Mouse (Mus musculus) ES-Bruce4 (cell line): ENCODE results near the gene Aebp1.

Experiments used
- CTCF ChIP-seq: IDR thresholded peaks from one replicate; pipeline ENCODE4 v1.8.1; 2011; ENCODE audit warnings: low read depth, low read length
- EP300 ChIP-seq: IDR thresholded peaks from 2 replicates; pipeline ENCODE4 v1.6.1; 2011; ENCODE audit warnings: low read depth, low read length; ENCODE audit not compliant: insufficient read depth
- POLR2A ChIP-seq: IDR thresholded peaks from one replicate; pipeline ENCODE4 v1.8.1; 2011; ENCODE audit warnings: low read length; ENCODE audit not compliant: insufficient read depth

DNA sequence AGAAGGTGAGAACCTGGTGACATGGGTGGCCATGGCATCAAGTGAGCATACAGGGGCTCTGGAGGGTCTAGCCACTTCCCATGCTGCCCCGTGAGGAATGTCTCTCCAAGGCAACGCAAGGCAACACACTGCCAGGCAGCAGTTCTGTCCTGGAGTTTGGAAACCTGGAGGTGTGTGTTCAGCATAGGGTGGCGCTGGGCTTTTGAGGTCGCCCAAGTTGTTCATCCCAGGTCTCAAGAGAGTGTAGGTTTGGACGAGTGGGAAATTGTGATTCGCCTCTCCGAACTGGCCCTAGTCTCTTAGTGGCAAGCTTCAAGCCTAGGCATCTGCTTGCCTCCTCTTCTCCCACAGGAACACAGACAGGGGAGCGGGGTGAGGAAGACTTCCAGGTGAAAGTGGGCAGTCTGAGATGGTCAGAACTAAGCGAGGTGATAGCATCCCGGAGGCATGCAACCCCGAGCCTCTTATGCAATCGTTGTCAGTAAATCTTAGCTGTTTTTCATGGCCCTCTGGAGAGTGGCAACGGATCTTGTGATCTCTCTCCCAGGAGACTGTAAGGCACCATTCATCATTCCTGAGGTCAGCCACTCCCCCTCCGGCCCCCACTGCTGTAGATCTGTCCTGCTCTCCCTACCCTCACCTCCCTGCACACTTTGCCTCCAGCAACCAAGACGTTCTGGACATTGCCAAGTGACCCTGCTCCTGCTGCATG lies 803 bp downstream of the Aebp1 start:
- TF ChIP-seq POLR2A (no peak), CTCF (no peak), EP300 (no peak)
